Mouse (Mus musculus) stomach, postnatal 0 days (tissue): Measurements from ENCODE around the gene Slc25a4. TPM values are rescaled to one million over a fixed set of nuclear protein-coding genes. Genes with fewer than 3 reads are reported as not detected.
A peak's percentile ranks its signal among the peaks of the same experiment; 100 is the strongest.
"Not testable (repeated sequence)": the region's sequence is repeated elsewhere in the genome, so short reads cannot be mapped to it uniquely, and the experiment has no call there.

Experiments
- ATAC-seq: fragments of 200-750 bp; cut with Nextera tagmentation; 2 replicates; pipeline ENCODE4 v1.8.0; 2017; ENCODE audit not compliant: low FRiP score, low TSS enrichment
- DNase-seq: peaks from one replicate; pipeline ENCODE4 v3.0.0-alpha.2; 2016; ENCODE audit warnings: low spot score
- H3K27ac ChIP-seq: fragments of 300-500 bp; sonication (generic); replicated peaks from 2 replicates; pipeline ENCODE4 v1.5.1; 2014; ENCODE audit warnings: mild to moderate bottlenecking, control low read depth
- H3K27me3 ChIP-seq: fragments of 300-500 bp; sonication (generic); 2 replicates; pipeline ENCODE4 v1.6.1; 2014; ENCODE audit warnings: low read length; ENCODE audit not compliant: control insufficient read depth, insufficient read depth
- H3K36me3 ChIP-seq: fragments of 300-500 bp; sonication (generic); 2 replicates; pipeline ENCODE4 v1.6.1; 2014; ENCODE audit warnings: low read length, mixed read lengths; ENCODE audit not compliant: control insufficient read depth, insufficient read depth
- H3K4me1 ChIP-seq: fragments of 300-500 bp; sonication (generic); replicated peaks from 2 replicates; pipeline ENCODE4 v1.6.1; 2014; ENCODE audit warnings: antibody characterized with exemption; ENCODE audit not compliant: control insufficient read depth, insufficient read depth
- H3K4me2 ChIP-seq: fragments of 300-500 bp; sonication (generic); replicated peaks from 2 replicates; pipeline ENCODE4 v1.6.1; 2014; ENCODE audit warnings: low read depth, mild to moderate bottlenecking, control low read depth, moderate library complexity
- H3K4me3 ChIP-seq: fragments of 300-500 bp; sonication (generic); 2 replicates; pipeline ENCODE4 v1.5.1; 2014; ENCODE audit warnings: low read depth, low read length, control low read depth
- H3K9ac ChIP-seq: fragments of 300-500 bp; sonication (generic); 2 replicates; pipeline ENCODE4 v1.6.1; 2014; ENCODE audit warnings: mild to moderate bottlenecking, low read length, control low read depth, mixed read lengths
- H3K9me3 ChIP-seq: fragments of 300-500 bp; sonication (generic); 2 replicates; pipeline ENCODE4 v1.6.1; 2016; ENCODE audit warnings: low read length; ENCODE audit not compliant: control insufficient read depth
- CTCF ChIP-seq: IDR thresholded peaks from 2 replicates; pipeline ENCODE4 v1.5.1; 2016; ENCODE audit warnings: antibody characterized with exemption, low read depth, mild to moderate bottlenecking, moderate library complexity
- EP300 ChIP-seq: optimal IDR thresholded peaks from 2 replicates; pipeline ENCODE3; 2016; ENCODE audit warnings: antibody characterized with exemption
- WGBS: fragments of 180-500 bp; shearing (Covaris S2); extraction: QIAGEN DNeasy Blood & Tissue Kit; methylation state at CpG from one replicate; pipeline ENCODE4 v1.1.7; 2014; 5-methylcytosine and 5-hydroxymethylcytosine counted together
- polyA plus RNA-seq: library from polyadenylated mRNA; unstranded; fragments of >200 nt; fragmentation: Nextera tagmentation; extraction: Ambion mirVana; gene quantifications from 2 replicates; pipeline ENCODE4 v1.2.1, GENCODE M21; 2015

Gene Slc25a4
- polyA plus RNA-seq, 1 experiment from 2014 or later, result 344 TPM

DNA sequence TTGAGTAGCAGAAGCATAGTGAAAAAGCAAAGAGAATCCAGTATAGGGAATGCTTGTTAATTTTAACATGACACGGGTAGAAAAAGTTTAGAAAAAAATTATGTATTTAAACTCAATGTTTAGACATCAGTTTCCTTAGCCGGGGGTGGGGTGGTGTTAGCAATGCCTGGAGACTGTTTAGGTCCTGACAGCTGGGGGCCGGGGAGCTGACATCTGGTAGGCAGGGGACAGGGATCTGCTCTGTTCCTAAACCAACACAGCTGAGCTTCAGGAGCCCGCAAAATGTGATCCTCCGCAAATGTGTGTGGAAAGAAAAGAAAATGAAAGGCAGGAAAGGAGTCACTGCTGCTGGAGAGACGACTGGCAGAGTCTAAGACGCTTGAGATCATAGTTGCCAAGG is 31.9 kb upstream of the Slc25a4 start:
- Histone ChIP-seq H3K4me3 (no peak overlapping the region), H3K9me3 (no peaks in the 10 kb centered on the region), H3K36me3 (no peaks in the 10 kb centered on the region), H3K27ac (no peak overlapping the region), H3K9ac (no peak overlapping the region), H3K4me2 (no peak overlapping the region), H3K27me3 (no peaks in the 10 kb centered on the region), H3K4me1 (no peaks in the 10 kb centered on the region)
- 39% methylated on average over 7 of the region's 7 CpGs for WGBS
- DNase-seq (no peak), ATAC-seq (no peak)
- TF ChIP-seq EP300 (no peak), CTCF (no peak)

GRCm38 (mm10) chr8:46241568-46242374 is 30.7 kb upstream of the Slc25a4 start:
- Histone ChIP-seq H3K4me2 (no peak overlapping the region), H3K4me1 (no peaks in the 10 kb centered on the region), H3K9ac (no peak overlapping the region), H3K36me3 (no peaks in the 10 kb centered on the region), H3K27ac (no peak overlapping the region), H3K4me3 (no peak overlapping the region), H3K27me3 (no peaks in the 10 kb centered on the region), H3K9me3 (no peaks in the 10 kb centered on the region)
- peak; percentile 84 for ATAC-seq
- TF ChIP-seq CTCF (peak; percentile 92), EP300 (no peak)
- 25% methylated on average over 13 of the region's 13 CpGs for WGBS
- DNase-seq, result peak; percentile 79

- WGBS, result 42% methylated on average over 7 of the region's 7 CpGs
- H3K27ac ChIP-seq, result no peak overlapping the region
- no peak for TF ChIP-seq EP300
- peak; percentile 63 for TF ChIP-seq CTCF
- H3K4me3 ChIP-seq, result no peak overlapping the region
- no peak overlapping the region for H3K9ac ChIP-seq
- H3K9me3 ChIP-seq, result no peaks in the 10 kb centered on the region
- DNase-seq (no peak), ATAC-seq (no peak)
- no peak overlapping the region for H3K4me2 ChIP-seq
- no peaks in the 10 kb centered on the region for H3K36me3 ChIP-seq
- no peaks in the 10 kb centered on the region for H3K4me1 ChIP-seq
- H3K27me3 ChIP-seq, result no peaks in the 10 kb centered on the region
Measured at GRCm38 (mm10) chr8:46236441-46237223, 25.5 kb upstream of the Slc25a4 start.

DNA sequence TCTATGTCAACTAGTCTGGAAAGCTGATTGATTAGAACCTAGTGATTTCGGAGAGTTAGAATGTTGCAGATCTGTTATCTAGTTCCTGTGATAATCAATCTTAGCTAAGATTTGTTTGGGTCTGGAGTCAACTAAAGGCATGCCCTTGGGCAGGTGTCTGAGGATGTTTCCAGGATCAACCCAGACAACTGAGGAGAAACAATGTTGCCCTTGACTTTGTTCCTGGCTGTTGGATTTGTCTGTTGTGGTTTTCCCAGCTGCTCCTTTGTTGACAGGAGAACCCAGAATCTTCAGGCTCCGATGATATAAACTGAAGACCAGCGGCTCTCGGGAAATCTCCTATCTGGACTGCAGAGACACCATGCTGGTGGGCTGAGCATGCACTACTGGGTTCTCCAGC is 23.7 kb upstream of the Slc25a4 start:
- Histone ChIP-seq H3K9me3 (no peaks in the 10 kb centered on the region), H3K9ac (no peak overlapping the region), H3K27me3 (no peaks in the 10 kb centered on the region), H3K4me3 (no peak overlapping the region), H3K4me1 (no peaks in the 10 kb centered on the region), H3K27ac (no peak overlapping the region), H3K36me3 (no peaks in the 10 kb centered on the region), H3K4me2 (no peak overlapping the region)
- ATAC-seq (no peak), DNase-seq (no peak)
- 66% methylated on average over 4 of the region's 4 CpGs for WGBS
- TF ChIP-seq EP300, result no peak
- TF ChIP-seq CTCF, result no peak

DNA sequence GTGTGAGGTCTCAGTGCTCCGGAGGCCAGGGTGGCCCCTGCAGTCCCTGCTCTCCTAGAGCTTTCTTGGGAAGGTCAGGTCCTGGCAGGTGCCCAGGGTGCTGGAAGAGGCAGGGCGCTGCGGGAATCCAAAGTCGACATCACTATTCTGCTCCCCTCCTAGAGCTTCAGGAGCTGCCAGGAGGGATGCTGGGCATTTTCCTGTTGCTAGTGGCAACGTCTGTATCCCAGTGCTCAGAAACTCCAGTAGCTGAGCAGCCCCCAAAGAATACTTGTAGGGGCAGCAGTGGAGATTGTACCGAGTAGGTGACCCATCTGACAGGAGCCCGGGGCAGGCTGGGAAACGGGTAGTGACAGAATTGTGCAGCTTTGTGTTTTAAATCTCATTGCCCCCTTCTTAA is 21.7 kb upstream of the Slc25a4 start:
- Histone ChIP-seq H3K36me3 (no peaks in the 10 kb centered on the region), H3K4me2 (no peak overlapping the region), H3K4me3 (no peak overlapping the region), H3K27ac (no peak overlapping the region), H3K9me3 (no peaks in the 10 kb centered on the region), H3K9ac (no peak overlapping the region), H3K4me1 (no peaks in the 10 kb centered on the region), H3K27me3 (no peaks in the 10 kb centered on the region)
- ATAC-seq, result no peak
- TF ChIP-seq CTCF (no peak), EP300 (no peak)
- no peak for DNase-seq
- 60% methylated on average over 8 of the region's 8 CpGs for WGBS

DNA sequence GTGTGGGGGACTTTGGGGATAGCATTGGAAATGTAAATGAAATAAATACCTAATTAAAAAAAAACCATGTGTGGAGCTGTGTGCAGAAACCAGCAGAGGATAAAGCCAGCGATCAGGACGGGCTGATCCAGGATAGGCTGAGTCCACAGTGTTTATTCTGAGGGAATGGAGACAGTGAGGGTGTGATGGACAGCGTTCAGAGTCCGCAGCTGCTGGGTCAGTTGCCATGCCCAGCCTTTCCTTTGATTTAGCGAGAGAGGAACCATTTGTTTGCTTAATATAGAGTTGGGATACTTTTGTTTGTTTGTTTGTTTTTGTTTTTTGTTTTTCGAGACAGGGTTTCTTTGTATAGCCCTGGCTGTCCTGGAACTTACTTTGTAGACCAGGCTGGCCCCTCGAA is 20.9 kb upstream of the Slc25a4 start:
- WGBS, result 71% methylated on average over 7 of the region's 7 CpGs
- DNase-seq, H3K27ac ChIP-seq, H3K4me2 ChIP-seq, H3K4me3 ChIP-seq, H3K27me3 ChIP-seq, H3K9me3 ChIP-seq, H3K9ac ChIP-seq, H3K36me3 ChIP-seq, ATAC-seq, H3K4me1 ChIP-seq: not testable (repeated sequence)
